Mouse (Mus musculus) stomach, postnatal 0 days (tissue): ENCODE measurements around the gene Clstn1. TPM values are rescaled to one million over a fixed set of nuclear protein-coding genes. Genes with fewer than 3 reads are reported as not detected.

Source experiments
- ATAC-seq: fragments of 200-750 bp; cut with Nextera tagmentation; 2 replicates; pipeline ENCODE4 v1.8.0; 2017; ENCODE audit not compliant: low FRiP score, low TSS enrichment
- DNase-seq: peaks from one replicate; pipeline ENCODE4 v3.0.0-alpha.2; 2016; ENCODE audit warnings: low spot score
- H3K27ac ChIP-seq: fragments of 300-500 bp; sonication (generic); replicated peaks from 2 replicates; pipeline ENCODE4 v1.5.1; 2014; ENCODE audit warnings: mild to moderate bottlenecking, control low read depth
- H3K27me3 ChIP-seq: fragments of 300-500 bp; sonication (generic); 2 replicates; pipeline ENCODE4 v1.6.1; 2014; ENCODE audit warnings: low read length; ENCODE audit not compliant: control insufficient read depth, insufficient read depth
- H3K36me3 ChIP-seq: fragments of 300-500 bp; sonication (generic); 2 replicates; pipeline ENCODE4 v1.6.1; 2014; ENCODE audit warnings: low read length, mixed read lengths; ENCODE audit not compliant: control insufficient read depth, insufficient read depth
- H3K4me1 ChIP-seq: fragments of 300-500 bp; sonication (generic); replicated peaks from 2 replicates; pipeline ENCODE4 v1.6.1; 2014; ENCODE audit warnings: antibody characterized with exemption; ENCODE audit not compliant: control insufficient read depth, insufficient read depth
- H3K4me2 ChIP-seq: fragments of 300-500 bp; sonication (generic); replicated peaks from 2 replicates; pipeline ENCODE4 v1.6.1; 2014; ENCODE audit warnings: low read depth, mild to moderate bottlenecking, control low read depth, moderate library complexity
- H3K4me3 ChIP-seq: fragments of 300-500 bp; sonication (generic); 2 replicates; pipeline ENCODE4 v1.5.1; 2014; ENCODE audit warnings: low read depth, low read length, control low read depth
- H3K9ac ChIP-seq: fragments of 300-500 bp; sonication (generic); 2 replicates; pipeline ENCODE4 v1.6.1; 2014; ENCODE audit warnings: mild to moderate bottlenecking, low read length, control low read depth, mixed read lengths
- H3K9me3 ChIP-seq: fragments of 300-500 bp; sonication (generic); 2 replicates; pipeline ENCODE4 v1.6.1; 2016; ENCODE audit warnings: low read length; ENCODE audit not compliant: control insufficient read depth
- CTCF ChIP-seq: IDR thresholded peaks from 2 replicates; pipeline ENCODE4 v1.5.1; 2016; ENCODE audit warnings: antibody characterized with exemption, low read depth, mild to moderate bottlenecking, moderate library complexity
- EP300 ChIP-seq: optimal IDR thresholded peaks from 2 replicates; pipeline ENCODE3; 2016; ENCODE audit warnings: antibody characterized with exemption
- WGBS: fragments of 180-500 bp; shearing (Covaris S2); extraction: QIAGEN DNeasy Blood & Tissue Kit; methylation state at CpG from one replicate; pipeline ENCODE4 v1.1.7; 2014; 5-methylcytosine and 5-hydroxymethylcytosine counted together
- polyA plus RNA-seq: library from polyadenylated mRNA; unstranded; fragments of >200 nt; fragmentation: Nextera tagmentation; extraction: Ambion mirVana; gene quantifications from 2 replicates; pipeline ENCODE4 v1.2.1, GENCODE M21; 2015

The Clstn1 gene
- 28.6 and 30.5 TPM in 2 replicates for polyA plus RNA-seq

GRCm38 (mm10) chr4:149586044-149586782, at the start of gene Clstn1:
Clstn1 (plus strand) TSS chr4:149586468.
- WGBS: 1% methylated on average over 69 of the region's 103 CpGs
- Histone ChIP-seq H3K27ac (peak within 1 kb of the TSS; percentile 58), H3K27me3 (no peaks in the 10 kb centered on the region), H3K9me3 (no peaks in the 10 kb centered on the region), H3K9ac (peak within 1 kb of the TSS; percentile 91), H3K4me2 (peak within 1 kb of the TSS; percentile 99), H3K4me3 (peak within 1 kb of the TSS; percentile 95), H3K4me1 (no peaks in the 10 kb centered on the region; the same call in 1 of the 2 replicates), H3K36me3 (no peaks in the 10 kb centered on the region)
- no peak for TF ChIP-seq EP300
- no peak for TF ChIP-seq CTCF
- DNase-seq (peak; percentile 79), ATAC-seq (peak; percentile 78)

DNA sequence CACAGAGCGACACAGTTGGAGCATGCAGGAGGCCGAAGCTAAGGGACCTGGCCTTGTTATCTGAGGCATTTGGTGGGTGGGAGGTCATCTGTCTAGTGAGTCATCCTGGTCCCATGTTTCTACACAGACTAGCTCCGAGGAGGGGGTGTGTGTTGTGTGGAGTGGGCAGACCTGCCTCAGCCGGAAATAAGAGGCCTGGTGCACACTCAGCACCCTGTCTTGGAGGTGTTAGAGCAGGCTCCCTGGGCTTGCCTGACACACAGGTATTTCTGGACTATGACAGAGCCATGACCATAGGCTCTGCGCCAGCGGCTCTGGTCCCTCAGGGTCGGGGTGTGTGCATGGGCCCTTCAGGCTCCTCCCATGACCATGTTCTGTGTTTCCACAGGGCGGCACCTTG, 46.8 kb upstream of the Clstn1 start:
- H3K9me3 ChIP-seq: no peaks in the 10 kb centered on the region
- DNase-seq: peak; percentile 80
- H3K4me3 ChIP-seq: no peak overlapping the region
- H3K4me2 ChIP-seq: no peak overlapping the region
- peak overlapping the region; percentile 40; the same call in 1 of the 2 replicates for H3K27ac ChIP-seq
- TF ChIP-seq EP300 (no peak), CTCF (0 out of 2 replicates have a peak, but pooled peaks have one; percentile 7)
- 53% methylated on average over 8 of the region's 8 CpGs for WGBS
- H3K9ac ChIP-seq: no peak overlapping the region; the same call in 1 of the 2 replicates
- H3K36me3 ChIP-seq: no peaks in the 10 kb centered on the region
- ATAC-seq: peak; percentile 93
- H3K27me3 ChIP-seq: no peaks in the 10 kb centered on the region
- no peaks in the 10 kb centered on the region for H3K4me1 ChIP-seq

- H3K27ac ChIP-seq: no peak overlapping the region
- ATAC-seq (no peak), DNase-seq (no peak)
- H3K4me1 ChIP-seq: no peaks in the 10 kb centered on the region
- no peak overlapping the region for H3K4me2 ChIP-seq
- WGBS: 63% methylated on average over 5 of the region's 5 CpGs
- no peaks in the 10 kb centered on the region for H3K9me3 ChIP-seq
- H3K9ac ChIP-seq: no peak overlapping the region
- no peaks in the 10 kb centered on the region for H3K27me3 ChIP-seq
- no peak overlapping the region for H3K4me3 ChIP-seq
- peaks cover 5% of the 10 kb centered on the region; the same call in 1 of the 2 replicates for H3K36me3 ChIP-seq
- TF ChIP-seq CTCF: no peak
- no peak for TF ChIP-seq EP300
These were observed 44.3 kb upstream of the Clstn1 start for GRCm38 (mm10) chr4:149541935-149542334.

- H3K27me3 ChIP-seq: no peaks in the 10 kb centered on the region
- 79% methylated on average over 12 of the region's 12 CpGs for WGBS
- H3K9ac ChIP-seq: no peak overlapping the region
- no peak for TF ChIP-seq CTCF
- no peak for TF ChIP-seq EP300
- no peak for DNase-seq
- ATAC-seq: no peak
- no peak overlapping the region for H3K27ac ChIP-seq
- no peak overlapping the region for H3K4me3 ChIP-seq
- H3K4me1 ChIP-seq: no peaks in the 10 kb centered on the region
- peaks cover 5% of the 10 kb centered on the region; the same call in 1 of the 2 replicates for H3K36me3 ChIP-seq
- H3K4me2 ChIP-seq: no peak overlapping the region
- no peaks in the 10 kb centered on the region for H3K9me3 ChIP-seq
These were observed 43.8 kb upstream of the Clstn1 start for GRCm38 (mm10) chr4:149542431-149542830.

GRCm38 (mm10) chr4:149542927-149543553, 43.2 kb upstream of the Clstn1 start:
- H3K9ac ChIP-seq: no peak overlapping the region
- no peaks in the 10 kb centered on the region for H3K4me1 ChIP-seq
- ATAC-seq: no peak
- peaks cover 5% of the 10 kb centered on the region; the same call in 1 of the 2 replicates for H3K36me3 ChIP-seq
- no peak overlapping the region for H3K4me3 ChIP-seq
- peak; percentile 86 for DNase-seq
- no peaks in the 10 kb centered on the region for H3K27me3 ChIP-seq
- H3K27ac ChIP-seq: no peak overlapping the region
- peak; percentile 99 for TF ChIP-seq CTCF
- TF ChIP-seq EP300: no peak
- H3K9me3 ChIP-seq: no peaks in the 10 kb centered on the region
- no peak overlapping the region for H3K4me2 ChIP-seq
- WGBS: 61% methylated on average over 10 of the region's 10 CpGs
